Mouse (Mus musculus): ENCODE results near the gene Pdgfra. TPM values are rescaled to one million over a fixed set of nuclear protein-coding genes. Genes with fewer than 3 reads are reported as not detected.

The Pdgfra gene
- polyA plus RNA-seq, 1 experiment from 2014 or later, result 53.6 TPM

Small RNAs within 50 kb of the gene (microRNA-seq; reads per million reads assigned to microRNA genes)
- gene Mir7025, result not detected

Other genes starting within 250 kb of the Pdgfra start
- gene Chic2, start 107.5 kb upstream of the Pdgfra start, polyA plus RNA-seq (2015; fragmentation: Nextera tagmentation; extraction: Ambion mirVana), result 24.9 and 30.5 TPM in 2 replicates
- not detected in 2 replicates for gene Gsx2, start 76.7 kb upstream of the Pdgfra start, polyA plus RNA-seq (2015; fragmentation: Nextera tagmentation; extraction: Ambion mirVana)

All from lung, embryonic 16.5 days (tissue).